Mouse (Mus musculus) hindbrain, embryonic 15.5 days (tissue): Measurements from ENCODE around the gene Wnt7a. TPM values are rescaled to one million over a fixed set of nuclear protein-coding genes. Genes with fewer than 3 reads are reported as not detected.
A peak's percentile ranks its signal among the peaks of the same experiment; 100 is the strongest.

Experiments
- ATAC-seq: fragments of 200-750 bp; cut with Nextera tagmentation; 2 replicates; pipeline ENCODE4 v1.8.0; 2017; ENCODE audit warnings: low read depth, moderate number of reproducible peaks, moderate TSS enrichment; ENCODE audit not compliant: low FRiP score
- H3K27ac ChIP-seq: fragments of 300-500 bp; sonication (generic); replicated peaks from 2 replicates; pipeline ENCODE4 v1.5.1; 2015; ENCODE audit warnings: mild to moderate bottlenecking, inconsistent platforms
- H3K27me3 ChIP-seq: fragments of 300-500 bp; sonication (generic); 2 replicates; pipeline ENCODE4 v1.6.1; 2015; ENCODE audit warnings: control low read depth, inconsistent platforms
- H3K36me3 ChIP-seq: fragments of 300-500 bp; sonication (generic); 2 replicates; pipeline ENCODE4 v1.6.1; 2015; ENCODE audit warnings: control low read depth, inconsistent platforms
- H3K4me1 ChIP-seq: fragments of 300-500 bp; sonication (generic); replicated peaks from 2 replicates; pipeline ENCODE4 v1.6.1; 2015; ENCODE audit warnings: control low read depth, inconsistent platforms
- H3K4me2 ChIP-seq: fragments of 300-500 bp; sonication (generic); 2 replicates; pipeline ENCODE4 v1.6.1; 2015; ENCODE audit warnings: moderate library complexity, mild to moderate bottlenecking, inconsistent platforms
- H3K4me3 ChIP-seq: fragments of 300-500 bp; sonication (generic); 2 replicates; pipeline ENCODE4 v1.5.1; 2015; ENCODE audit warnings: mild to moderate bottlenecking, inconsistent platforms
- H3K9ac ChIP-seq: fragments of 300-500 bp; sonication (generic); 2 replicates; pipeline ENCODE4 v1.6.1; 2015; ENCODE audit warnings: inconsistent platforms
- H3K9me3 ChIP-seq: fragments of 300-500 bp; sonication (generic); 2 replicates; pipeline ENCODE4 v1.6.1; 2016; ENCODE audit warnings: control low read depth, inconsistent platforms
- WGBS: fragments of 180-500 bp; shearing (Covaris S2); methylation state at CpG from one replicate; pipeline ENCODE4 v1.1.7; 2015; 5-methylcytosine and 5-hydroxymethylcytosine counted together
- polyA plus RNA-seq: library from polyadenylated mRNA; unstranded; fragments of >200 nt; fragmentation: Nextera tagmentation; extraction: Ambion mirVana; gene quantifications from 2 replicates; pipeline ENCODE4 v1.2.1, GENCODE M21; 2015

The Wnt7a gene
- 10.1 and 11.0 TPM in 2 replicates for polyA plus RNA-seq

GRCm38 (mm10) chr6:91410961-91411368 is at the start of gene Wnt7a:
Gene Wnt7a, minus strand, starts transcription at chr6:91411363.
- ATAC-seq = peak; percentile 72
- peak within 1 kb of the TSS; percentile 96 for H3K4me2 ChIP-seq
- H3K27me3 ChIP-seq = peaks cover 33% of the 10 kb centered on the region
- 0% methylated on average over 34 of the region's 51 CpGs for WGBS
- H3K27ac ChIP-seq = peak within 1 kb of the TSS; percentile 69
- peak within 1 kb of the TSS; percentile 52 for H3K9ac ChIP-seq
- H3K4me1 ChIP-seq = peaks cover 26% of the 10 kb centered on the region
- peak within 1 kb of the TSS; percentile 53 for H3K4me3 ChIP-seq
- no peaks in the 10 kb centered on the region for H3K9me3 ChIP-seq
- no peaks in the 10 kb centered on the region for H3K36me3 ChIP-seq

- no peaks in the 10 kb centered on the region for H3K27me3 ChIP-seq
- ATAC-seq = no peak
- peaks cover 17% of the 10 kb centered on the region for H3K36me3 ChIP-seq
- no peak overlapping the region for H3K4me3 ChIP-seq
- no peaks in the 10 kb centered on the region for H3K9me3 ChIP-seq
- no peak overlapping the region for H3K4me2 ChIP-seq
- H3K9ac ChIP-seq = no peak overlapping the region
- no peak overlapping the region for H3K27ac ChIP-seq
- WGBS = 86% methylated on average over 1 of the region's 1 CpGs
- no peaks in the 10 kb centered on the region for H3K4me1 ChIP-seq
These were observed 48.3 kb upstream of the Wnt7a start for GRCm38 (mm10) chr6:91459471-91459870.

GRCm38 (mm10) chr6:91454546-91454945 is 43.4 kb upstream of the Wnt7a start:
- no peaks in the 10 kb centered on the region for H3K27me3 ChIP-seq
- H3K4me3 ChIP-seq = no peak overlapping the region
- WGBS = 74% methylated on average over 5 of the region's 5 CpGs
- H3K9me3 ChIP-seq = no peaks in the 10 kb centered on the region
- ATAC-seq = no peak
- no peaks in the 10 kb centered on the region for H3K36me3 ChIP-seq
- H3K27ac ChIP-seq = no peak overlapping the region
- H3K4me1 ChIP-seq = no peaks in the 10 kb centered on the region
- no peak overlapping the region for H3K9ac ChIP-seq
- H3K4me2 ChIP-seq = no peak overlapping the region

- H3K4me1 ChIP-seq = no peaks in the 10 kb centered on the region
- 53% methylated on average over 1 of the region's 1 CpGs for WGBS
- ATAC-seq = no peak
These were observed 40.9 kb upstream of the Wnt7a start for GRCm38 (mm10) chr6:91452056-91452455.

GRCm38 (mm10) chr6:91449472-91450225 is 38.5 kb upstream of the Wnt7a start:
- Histone ChIP-seq H3K27me3 (0 out of 2 replicates have a peak, but pooled peaks cover 2% of the 10 kb centered on the region), H3K36me3 (no peaks in the 10 kb centered on the region), H3K9me3 (no peaks in the 10 kb centered on the region), H3K4me2 (no peak overlapping the region), H3K27ac (no peak overlapping the region), H3K9ac (no peak overlapping the region), H3K4me3 (no peak overlapping the region), H3K4me1 (no peaks in the 10 kb centered on the region)
- ATAC-seq = no peak
- 61% methylated on average over 3 of the region's 3 CpGs for WGBS

More at GRCm38 (mm10) chr6:91452056-91452455, 40.9 kb upstream of the Wnt7a start:
- no peak overlapping the region for H3K4me2 ChIP-seq
- H3K9ac ChIP-seq = no peak overlapping the region
- H3K27ac ChIP-seq = no peak overlapping the region
- no peaks in the 10 kb centered on the region for H3K36me3 ChIP-seq
- 0 out of 2 replicates have a peak, but pooled peaks cover 2% of the 10 kb centered on the region for H3K27me3 ChIP-seq
- no peak overlapping the region for H3K4me3 ChIP-seq
- no peaks in the 10 kb centered on the region for H3K9me3 ChIP-seq

- Histone ChIP-seq H3K4me3 (no peak overlapping the region), H3K27me3 (0 out of 2 replicates have a peak, but pooled peaks cover 2% of the 10 kb centered on the region), H3K4me2 (no peak overlapping the region), H3K36me3 (no peaks in the 10 kb centered on the region), H3K9me3 (no peaks in the 10 kb centered on the region), H3K4me1 (peaks cover 8% of the 10 kb centered on the region), H3K27ac (no peak overlapping the region), H3K9ac (no peak overlapping the region)
- WGBS = 71% methylated on average over 3 of the region's 3 CpGs
- no peak for ATAC-seq
These were observed 34.2 kb upstream of the Wnt7a start for GRCm38 (mm10) chr6:91445316-91445715.

GRCm38 (mm10) chr6:91441145-91441662 is 30.0 kb upstream of the Wnt7a start:
- no peaks in the 10 kb centered on the region for H3K9me3 ChIP-seq
- peaks cover 9% of the 10 kb centered on the region; the same call in 1 of the 2 replicates for H3K27me3 ChIP-seq
- peak overlapping the region; percentile 90 for H3K4me2 ChIP-seq
- peak overlapping the region; percentile 58 for H3K9ac ChIP-seq
- peaks cover 8% of the 10 kb centered on the region for H3K4me1 ChIP-seq
- 3% methylated on average over 19 of the region's 19 CpGs for WGBS
- ATAC-seq = peak; percentile 67
- H3K4me3 ChIP-seq = peak overlapping the region; percentile 59
- H3K36me3 ChIP-seq = no peaks in the 10 kb centered on the region
- H3K27ac ChIP-seq = peak overlapping the region; percentile 84

GRCm38 (mm10) chr6:91440474-91441144 is 29.4 kb upstream of the Wnt7a start:
- 2% methylated on average over 30 of the region's 30 CpGs for WGBS
- H3K9me3 ChIP-seq = no peaks in the 10 kb centered on the region
- ATAC-seq = peak; percentile 95
- peaks cover 8% of the 10 kb centered on the region for H3K4me1 ChIP-seq
- H3K4me3 ChIP-seq = peak overlapping the region; percentile 59
- H3K27me3 ChIP-seq = peaks cover 12% of the 10 kb centered on the region; the same call in 1 of the 2 replicates
- H3K4me2 ChIP-seq = peak overlapping the region; percentile 90
- H3K27ac ChIP-seq = peak overlapping the region; percentile 84
- H3K9ac ChIP-seq = peak overlapping the region; percentile 58
- no peaks in the 10 kb centered on the region for H3K36me3 ChIP-seq

- Histone ChIP-seq H3K4me1 (no peaks in the 10 kb centered on the region), H3K4me3 (no peak overlapping the region), H3K27ac (no peak overlapping the region), H3K36me3 (no peaks in the 10 kb centered on the region), H3K9ac (no peak overlapping the region), H3K4me2 (no peak overlapping the region), H3K27me3 (peaks cover 8% of the 10 kb centered on the region; the same call in 1 of the 2 replicates), H3K9me3 (no peaks in the 10 kb centered on the region)
- no peak for ATAC-seq
- WGBS = 34% methylated on average over 4 of the region's 4 CpGs
These were observed 13.0 kb upstream of the Wnt7a start for GRCm38 (mm10) chr6:91424151-91424550.

- Histone ChIP-seq H3K9me3 (no peaks in the 10 kb centered on the region), H3K36me3 (no peaks in the 10 kb centered on the region), H3K4me3 (no peak overlapping the region), H3K4me2 (no peak overlapping the region), H3K4me1 (no peaks in the 10 kb centered on the region), H3K27ac (no peak overlapping the region), H3K9ac (no peak overlapping the region), H3K27me3 (peaks cover 14% of the 10 kb centered on the region; the same call in 1 of the 2 replicates)
- WGBS = 82% methylated on average over 4 of the region's 4 CpGs
- no peak for ATAC-seq
These were observed 10.5 kb upstream of the Wnt7a start for GRCm38 (mm10) chr6:91421629-91422028.

- WGBS = 87% methylated on average over 5 of the region's 5 CpGs
These were observed 6.2 kb upstream of the Wnt7a start for GRCm38 (mm10) chr6:91417291-91417845.

GRCm38 (mm10) chr6:91416146-91416545 is 5.0 kb upstream of the Wnt7a start:
- WGBS = 87% methylated on average over 4 of the region's 4 CpGs
- Histone ChIP-seq H3K27me3 (peaks cover 33% of the 10 kb centered on the region), H3K36me3 (no peaks in the 10 kb centered on the region), H3K9ac (no peak overlapping the region), H3K4me1 (0 out of 2 replicates have a peak, but pooled peaks cover 4% of the 10 kb centered on the region), H3K9me3 (no peaks in the 10 kb centered on the region), H3K4me3 (no peak overlapping the region), H3K4me2 (no peak overlapping the region), H3K27ac (no peak overlapping the region)
- no peak for ATAC-seq

More at GRCm38 (mm10) chr6:91417291-91417845, 6.2 kb upstream of the Wnt7a start:
- peaks cover 32% of the 10 kb centered on the region for H3K27me3 ChIP-seq
- H3K27ac ChIP-seq = no peak overlapping the region
- no peaks in the 10 kb centered on the region for H3K4me1 ChIP-seq
- no peak overlapping the region for H3K4me2 ChIP-seq
- no peak overlapping the region for H3K4me3 ChIP-seq
- no peaks in the 10 kb centered on the region for H3K36me3 ChIP-seq
- no peak for ATAC-seq
- H3K9me3 ChIP-seq = no peaks in the 10 kb centered on the region
- H3K9ac ChIP-seq = no peak overlapping the region
